Mouse (Mus musculus) hindbrain, postnatal 0 days (tissue): ENCODE data around the gene Ptgfrn. TPM values are rescaled to one million over a fixed set of nuclear protein-coding genes. Genes with fewer than 3 reads are reported as not detected.
A peak's percentile ranks its signal among the peaks of the same experiment; 100 is the strongest.

Source experiments
- ATAC-seq: fragments of 200-750 bp; cut with Nextera tagmentation; 2 replicates; pipeline ENCODE4 v1.8.0; 2017; ENCODE audit warnings: mild to moderate bottlenecking, moderate TSS enrichment, moderate library complexity
- DNase-seq: peaks from one replicate; pipeline ENCODE4 v3.0.0-alpha.2; 2015; ENCODE audit warnings: low spot score
- H3K27ac ChIP-seq: fragments of 300-500 bp; sonication (generic); 2 replicates; pipeline ENCODE4 v1.5.1; 2014; ENCODE audit warnings: mild to moderate bottlenecking
- H3K27me3 ChIP-seq: fragments of 300-500 bp; sonication (generic); 2 replicates; pipeline ENCODE4 v1.6.1; 2014; ENCODE audit warnings: low read length, mixed read lengths; ENCODE audit not compliant: insufficient read depth
- H3K36me3 ChIP-seq: fragments of 300-500 bp; sonication (generic); 2 replicates; pipeline ENCODE4 v1.6.1; 2014; ENCODE audit warnings: low read length, mixed read lengths; ENCODE audit not compliant: insufficient read depth
- H3K4me1 ChIP-seq: fragments of 300-500 bp; sonication (generic); 2 replicates; pipeline ENCODE4 v1.6.1; 2014; ENCODE audit warnings: antibody characterized with exemption, low read length, mixed read lengths; ENCODE audit not compliant: insufficient read depth
- H3K4me2 ChIP-seq: fragments of 300-500 bp; sonication (generic); 2 replicates; pipeline ENCODE4 v1.6.1; 2014; ENCODE audit warnings: low read depth, mild to moderate bottlenecking, low read length, moderate library complexity, mixed read lengths
- H3K4me3 ChIP-seq: fragments of 300-500 bp; sonication (generic); 2 replicates; pipeline ENCODE4 v1.5.1; 2014; ENCODE audit warnings: low read length
- H3K9ac ChIP-seq: fragments of 300-500 bp; sonication (generic); replicated peaks from 2 replicates; pipeline ENCODE4 v1.6.1; 2014; ENCODE audit warnings: mild to moderate bottlenecking, low read length, moderate library complexity, mixed read lengths
- H3K9me3 ChIP-seq: fragments of 300-500 bp; sonication (generic); 2 replicates; pipeline ENCODE4 v1.6.1; 2016; ENCODE audit warnings: low read length, mixed read lengths
- CTCF ChIP-seq: IDR thresholded peaks from 2 replicates; pipeline ENCODE4 v1.5.1; 2016; ENCODE audit warnings: antibody characterized with exemption, control low read depth, low read depth
- WGBS: fragments of 180-500 bp; shearing (Covaris S2); extraction: QIAGEN DNeasy Blood & Tissue Kit; methylation state at CpG from one replicate; pipeline ENCODE4 v1.1.7; 2014; 5-methylcytosine and 5-hydroxymethylcytosine counted together
- polyA plus RNA-seq: library from polyadenylated mRNA; unstranded; fragments of >200 nt; fragmentation: Nextera tagmentation; extraction: Ambion mirVana; gene quantifications from 2 replicates; pipeline ENCODE4 v1.2.1, GENCODE M21; 2015
- total RNA-seq: library from RNA; depleted of rRNA; stranded (reverse); fragments of >200 nt; gene quantifications from 2 replicates; pipeline ENCODE4 v1.2.3, GENCODE M21; 2014

The Ptgfrn gene
- total and polyA plus RNA-seq, 2 experiments from 2014 or later: 4.1 to 51.0 TPM

GRCm38 (mm10) chr3:101092202-101092601 lies 17.9 kb downstream of the Ptgfrn start:
- Histone ChIP-seq H3K4me1 (no peaks in the 10 kb centered on the region), H3K9me3 (no peaks in the 10 kb centered on the region), H3K4me2 (no peak overlapping the region), H3K4me3 (no peak overlapping the region), H3K36me3 (no peaks in the 10 kb centered on the region), H3K27me3 (no peaks in the 10 kb centered on the region), H3K9ac (no peak overlapping the region), H3K27ac (no peak overlapping the region)
- DNase-seq (no peak), ATAC-seq (no peak)
- TF ChIP-seq CTCF: no peak
- WGBS: 74% methylated on average over 13 of the region's 13 CpGs

GRCm38 (mm10) chr3:101086584-101087445 lies 23.3 kb downstream of the Ptgfrn start:
- Histone ChIP-seq H3K27me3 (no peaks in the 10 kb centered on the region), H3K9me3 (no peaks in the 10 kb centered on the region), H3K36me3 (no peaks in the 10 kb centered on the region), H3K4me2 (no peak overlapping the region), H3K4me3 (no peak overlapping the region), H3K9ac (no peak overlapping the region), H3K4me1 (no peaks in the 10 kb centered on the region), H3K27ac (no peak overlapping the region)
- DNase-seq: no peak
- 67% methylated on average over 7 of the region's 7 CpGs for WGBS
- no peak for TF ChIP-seq CTCF
- ATAC-seq: no peak

DNA sequence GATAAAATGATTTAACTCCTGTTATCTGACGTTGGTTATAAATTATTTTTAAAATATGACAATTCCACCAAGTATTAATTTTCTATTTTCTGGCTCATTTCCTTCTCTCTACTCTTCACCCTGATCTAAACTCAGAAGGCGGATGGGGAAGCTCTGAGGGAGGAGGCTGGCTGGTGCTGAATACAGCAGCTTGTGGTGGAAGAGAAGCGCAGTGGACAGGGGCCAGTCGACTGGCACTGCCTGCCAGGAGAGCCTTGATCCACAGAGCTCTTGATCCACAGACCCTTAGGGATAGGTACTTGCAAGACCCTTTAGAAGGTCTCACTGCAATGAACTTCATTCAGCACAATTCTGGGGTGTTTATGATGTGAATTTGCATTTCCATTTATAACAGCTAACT lies 29.2 kb downstream of the Ptgfrn start:
- no peak overlapping the region for H3K9ac ChIP-seq
- no peaks in the 10 kb centered on the region for H3K9me3 ChIP-seq
- 0 out of 2 replicates have a peak, but pooled peaks cover 6% of the 10 kb centered on the region for H3K4me1 ChIP-seq
- H3K27me3 ChIP-seq: no peaks in the 10 kb centered on the region
- no peak overlapping the region for H3K4me3 ChIP-seq
- H3K4me2 ChIP-seq: no peak overlapping the region
- no peak for TF ChIP-seq CTCF
- ATAC-seq: no peak
- DNase-seq: no peak
- 79% methylated on average over 4 of the region's 4 CpGs for WGBS
- no peak overlapping the region for H3K27ac ChIP-seq
- no peaks in the 10 kb centered on the region; the same call in 1 of the 2 replicates for H3K36me3 ChIP-seq

DNA sequence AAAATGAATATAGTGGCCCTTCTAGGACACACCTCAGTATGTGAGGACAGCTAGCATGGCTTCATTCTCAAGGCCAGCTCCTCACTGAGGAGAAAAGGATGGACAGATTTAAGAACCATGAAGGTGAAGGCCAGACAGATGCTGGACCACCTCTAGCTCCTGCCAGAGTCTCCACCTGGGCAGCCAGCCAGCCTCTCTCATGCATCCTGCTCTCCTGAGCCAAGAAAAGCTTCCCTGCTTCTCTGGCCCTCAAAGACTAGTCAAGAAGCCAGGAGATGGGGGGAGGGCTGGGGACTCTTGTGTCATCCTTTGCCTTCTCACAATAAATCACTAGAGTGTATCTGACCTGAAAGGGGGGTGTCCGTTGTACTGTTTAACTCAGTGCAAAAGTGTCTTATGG lies 31.7 kb downstream of the Ptgfrn start:
- Histone ChIP-seq H3K27ac (no peak overlapping the region), H3K36me3 (no peaks in the 10 kb centered on the region; the same call in 1 of the 2 replicates), H3K4me3 (no peak overlapping the region), H3K4me1 (0 out of 2 replicates have a peak, but pooled peaks cover 6% of the 10 kb centered on the region), H3K9me3 (no peaks in the 10 kb centered on the region), H3K27me3 (no peaks in the 10 kb centered on the region), H3K4me2 (no peak overlapping the region), H3K9ac (no peak overlapping the region)
- no peak for TF ChIP-seq CTCF
- WGBS: 58% methylated on average over 1 of the region's 1 CpGs
- DNase-seq (peak; percentile 53), ATAC-seq (0 out of 2 replicates have a peak, but pooled peaks have one; percentile 47)

DNA sequence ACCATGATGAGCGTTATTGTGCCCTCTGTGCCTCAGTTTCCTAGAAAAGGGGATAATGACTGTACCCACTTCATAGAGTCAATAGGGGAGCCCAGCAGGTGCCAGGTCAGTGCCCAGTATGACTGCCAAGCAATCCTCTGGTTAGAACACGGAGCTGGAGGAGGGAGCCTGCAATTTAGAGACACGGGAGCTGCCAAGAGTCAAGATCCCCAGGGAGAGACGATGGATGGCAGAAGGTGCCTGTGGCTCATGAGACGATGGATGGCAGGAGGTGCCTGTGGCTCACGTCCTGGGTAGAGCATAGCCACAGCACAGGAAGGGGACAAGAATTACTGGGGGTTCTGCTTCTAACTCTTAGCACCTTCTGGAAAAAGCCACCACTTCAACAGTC lies 32.4 kb downstream of the Ptgfrn start:
- H3K4me2 ChIP-seq: no peak overlapping the region
- WGBS: 59% methylated on average over 6 of the region's 6 CpGs
- H3K4me3 ChIP-seq: no peak overlapping the region
- no peak for TF ChIP-seq CTCF
- H3K36me3 ChIP-seq: no peaks in the 10 kb centered on the region; the same call in 1 of the 2 replicates
- no peak overlapping the region for H3K27ac ChIP-seq
- 0 out of 2 replicates have a peak, but pooled peaks cover 6% of the 10 kb centered on the region for H3K4me1 ChIP-seq
- H3K27me3 ChIP-seq: no peaks in the 10 kb centered on the region
- no peaks in the 10 kb centered on the region for H3K9me3 ChIP-seq
- ATAC-seq (no peak), DNase-seq (no peak)
- no peak overlapping the region for H3K9ac ChIP-seq

DNA sequence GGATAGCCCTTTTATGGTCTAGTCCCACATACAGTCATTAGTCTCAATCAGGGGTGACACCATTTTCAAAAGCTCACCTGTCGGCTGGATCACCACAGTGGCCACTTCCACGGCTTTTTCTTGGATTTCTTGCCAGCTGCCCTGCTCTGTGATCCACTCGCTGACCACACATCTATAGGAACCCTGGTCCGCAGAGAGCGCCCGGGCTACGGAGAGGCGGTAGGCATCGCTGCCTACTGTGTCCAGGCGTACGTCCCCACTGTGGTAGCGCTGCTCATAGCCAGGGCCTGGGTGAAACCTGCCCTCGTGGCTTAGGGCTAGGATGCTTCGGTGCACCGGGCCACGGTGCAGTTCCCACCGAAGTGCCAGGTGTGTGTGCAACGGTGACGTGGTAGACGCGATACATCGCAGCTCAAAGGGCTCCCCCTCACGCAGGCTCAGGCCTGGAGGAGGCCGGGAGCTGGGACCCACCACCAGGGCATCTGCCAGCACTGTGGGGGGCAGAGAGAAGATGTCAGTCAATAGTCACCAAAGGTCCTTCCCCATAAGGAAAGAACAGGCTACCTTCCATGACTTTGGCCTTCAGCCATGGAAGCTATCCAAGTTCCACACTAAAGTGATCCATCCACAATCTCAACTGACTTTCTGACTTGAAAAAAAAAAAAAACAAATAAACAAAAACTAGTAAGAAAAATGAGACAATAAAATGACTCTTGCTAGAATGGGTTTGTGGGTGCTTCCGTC lies 32.9 kb downstream of the Ptgfrn start:
- TF ChIP-seq CTCF: no peak
- H3K4me3 ChIP-seq: no peak overlapping the region
- H3K4me2 ChIP-seq: no peak overlapping the region
- DNase-seq (no peak), ATAC-seq (no peak)
- no peaks in the 10 kb centered on the region for H3K27me3 ChIP-seq
- 0 out of 2 replicates have a peak, but pooled peaks cover 7% of the 10 kb centered on the region for H3K4me1 ChIP-seq
- H3K36me3 ChIP-seq: no peaks in the 10 kb centered on the region; the same call in 1 of the 2 replicates
- 83% methylated on average over 25 of the region's 25 CpGs for WGBS
- no peaks in the 10 kb centered on the region for H3K9me3 ChIP-seq
- H3K9ac ChIP-seq: no peak overlapping the region
- no peak overlapping the region for H3K27ac ChIP-seq
